Mouse (Mus musculus): ENCODE data around the gene Zfp36l2.

- no peak for TF ChIP-seq CTCF (IDR thresholded peaks at IDR 0.05; ENCODE audit: insufficient read depth, low read length)
- TF ChIP-seq POLR2A (IDR thresholded peaks at IDR 0.05; ENCODE audit: borderline replicate concordance, extremely low read depth, low read depth, low read length) = no peak
Observed at GRCm38 (mm10) chr17:84155516-84156226, 32.1 kb downstream of the Zfp36l2 start.

All from lung, adult 2 months (tissue).